17 mouse cellular contexts compared by ENCODE assay signal in the genomic region with DNA sequence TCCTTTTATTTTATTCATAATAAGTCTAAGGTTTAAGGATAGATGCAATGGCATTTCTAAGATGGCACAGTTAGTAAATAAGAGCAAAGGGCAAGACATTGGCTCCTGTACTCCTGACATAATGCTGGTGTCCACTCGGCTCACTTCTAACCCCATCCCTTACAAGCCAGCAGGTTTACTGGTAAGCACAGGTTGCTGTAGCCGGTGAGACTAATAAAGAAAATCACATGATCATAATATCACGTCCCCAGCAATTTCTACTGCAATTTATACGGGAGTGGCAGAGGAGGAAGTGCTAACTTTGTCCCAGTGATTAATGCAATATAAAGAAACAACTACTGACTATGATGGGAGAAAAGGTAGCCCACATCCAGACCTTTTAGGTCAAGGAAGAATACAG.
"Had no signal": no experiment of that assay in that cellular context is flagged by ENCODE, and none has a peak within 500 bp of the region (broad histone marks: within the 10 kb centered on the region; RNA-seq: fewer than 3 reads in every experiment).

No protein-coding gene starts in this region.

- H3K36me3 ChIP-seq: neural tube, embryonic 12.5 days; neural tube, embryonic 13.5 days; neural tube, embryonic 15.5 days; stomach, embryonic 15.5 days had no signal

- DNase-seq: retina, postnatal 1 day; right cerebral cortex, adult 18-20 months; right cerebral cortex, postnatal 14 days; right cerebral cortex, postnatal 25 days; right cerebral cortex, postnatal 4 days; spleen, adult 18-20 months; thymus, adult 18-20 months; thymus, adult 2 months; thymus, postnatal 14 days; thymus, postnatal 25 days; thymus, postnatal 36 days; thymus, postnatal 4 days had no signal

- H3K27me3 ChIP-seq: neural tube, embryonic 12.5 days; neural tube, embryonic 13.5 days; neural tube, embryonic 15.5 days; stomach, embryonic 15.5 days had no signal

- H3K9ac ChIP-seq: neural tube, embryonic 12.5 days; neural tube, embryonic 13.5 days; neural tube, embryonic 15.5 days; stomach, embryonic 15.5 days had no signal

- H3K9me3 ChIP-seq: neural tube, embryonic 12.5 days; neural tube, embryonic 13.5 days; neural tube, embryonic 15.5 days; stomach, embryonic 15.5 days had no signal

- H3K4me1 ChIP-seq: neural tube, embryonic 12.5 days; neural tube, embryonic 13.5 days; neural tube, embryonic 15.5 days; stomach, embryonic 15.5 days had no signal

- H3K4me2 ChIP-seq: neural tube, embryonic 12.5 days; neural tube, embryonic 13.5 days; neural tube, embryonic 15.5 days; stomach, embryonic 15.5 days had no signal

- H3K4me3 ChIP-seq: neural tube, embryonic 12.5 days; neural tube, embryonic 13.5 days; neural tube, embryonic 15.5 days; stomach, embryonic 15.5 days had no signal

- H3K27ac ChIP-seq: neural tube, embryonic 12.5 days; neural tube, embryonic 13.5 days; neural tube, embryonic 15.5 days; stomach, embryonic 15.5 days; stomach, postnatal 0 days had no signal
